Mouse (Mus musculus) cortical plate, adult 2 months (tissue): ENCODE data around the gene Cenph.

ENCODE experiments used
- CTCF ChIP-seq: fragments of 200-500 bp; IDR thresholded peaks from 2 replicates; pipeline ENCODE4 v1.5.1; 2011; ENCODE audit warnings: mild to moderate bottlenecking, control low read depth, low read length; ENCODE audit not compliant: insufficient read depth; ENCODE audit errors: extremely low read depth
- POLR2A ChIP-seq: fragments of 200-500 bp; IDR thresholded peaks from 2 replicates; pipeline ENCODE4 v1.6.1; 2011; ENCODE audit warnings: mild to moderate bottlenecking, low read length, control low read depth; ENCODE audit not compliant: insufficient read depth; ENCODE audit errors: extremely low read depth

GRCm38 (mm10) chr13:100824306-100824705 lies 48.6 kb upstream of the Cenph start:
- no peak for TF ChIP-seq CTCF
- TF ChIP-seq POLR2A: no peak
